Mouse (Mus musculus) ES-Bruce4 (cell line): ENCODE measurements around the gene Ankrd11. TPM values are rescaled to one million over a fixed set of nuclear protein-coding genes. Genes with fewer than 3 reads are reported as not detected.
A peak's percentile ranks its signal among the peaks of the same experiment; 100 is the strongest.

Source experiments
- H3K27ac ChIP-seq: 2 replicates; pipeline ENCODE4 v1.5.1; 2012; ENCODE audit warnings: low read length, inconsistent platforms; ENCODE audit not compliant: insufficient read depth
- H3K27me3 ChIP-seq: 2 replicates; pipeline ENCODE4 v1.6.1; 2012; ENCODE audit warnings: mild to moderate bottlenecking, low read length, inconsistent platforms; ENCODE audit not compliant: control insufficient read depth, poor library complexity, insufficient read depth, severe bottlenecking
- H3K36me3 ChIP-seq: 2 replicates; pipeline ENCODE4 v1.6.1; 2012; ENCODE audit warnings: inconsistent platforms, mild to moderate bottlenecking, low read length, moderate library complexity; ENCODE audit not compliant: control insufficient read depth, poor library complexity, insufficient read depth, severe bottlenecking
- H3K4me1 ChIP-seq: one replicate; pipeline ENCODE4 v1.8.1; 2011; ENCODE audit warnings: low read length; ENCODE audit not compliant: control insufficient read depth, insufficient read depth
- H3K4me3 ChIP-seq: 2 replicates; pipeline ENCODE4 v1.5.1; 2011; ENCODE audit warnings: low read depth, mild to moderate bottlenecking, low read length
- H3K9ac ChIP-seq: 2 replicates; pipeline ENCODE4 v1.6.1; 2012; ENCODE audit warnings: low read depth, mild to moderate bottlenecking, inconsistent platforms; ENCODE audit not compliant: poor library complexity, severe bottlenecking
- H3K9me3 ChIP-seq: replicated peaks from 2 replicates; pipeline ENCODE4 v1.6.1; 2012; ENCODE audit warnings: mild to moderate bottlenecking, low read length, inconsistent platforms; ENCODE audit not compliant: control insufficient read depth, poor library complexity, insufficient read depth, severe bottlenecking
- CTCF ChIP-seq: IDR thresholded peaks from one replicate; pipeline ENCODE4 v1.8.1; 2011; ENCODE audit warnings: low read depth, low read length
- EP300 ChIP-seq: IDR thresholded peaks from 2 replicates; pipeline ENCODE4 v1.6.1; 2011; ENCODE audit warnings: low read depth, low read length; ENCODE audit not compliant: insufficient read depth
- POLR2A ChIP-seq: IDR thresholded peaks from one replicate; pipeline ENCODE4 v1.8.1; 2011; ENCODE audit warnings: low read length; ENCODE audit not compliant: insufficient read depth
- polyA plus RNA-seq: library from polyadenylated mRNA; stranded (reverse); fragments of >200 nt; gene quantifications from 2 replicates; pipeline ENCODE4 v1.2.4, GENCODE M21; 2011; ENCODE audit warnings: low read depth; ENCODE audit not compliant: missing spikeins, insufficient read depth, insufficient read length

The Ankrd11 gene
- polyA plus RNA-seq, 1 experiment: 148 TPM

DNA sequence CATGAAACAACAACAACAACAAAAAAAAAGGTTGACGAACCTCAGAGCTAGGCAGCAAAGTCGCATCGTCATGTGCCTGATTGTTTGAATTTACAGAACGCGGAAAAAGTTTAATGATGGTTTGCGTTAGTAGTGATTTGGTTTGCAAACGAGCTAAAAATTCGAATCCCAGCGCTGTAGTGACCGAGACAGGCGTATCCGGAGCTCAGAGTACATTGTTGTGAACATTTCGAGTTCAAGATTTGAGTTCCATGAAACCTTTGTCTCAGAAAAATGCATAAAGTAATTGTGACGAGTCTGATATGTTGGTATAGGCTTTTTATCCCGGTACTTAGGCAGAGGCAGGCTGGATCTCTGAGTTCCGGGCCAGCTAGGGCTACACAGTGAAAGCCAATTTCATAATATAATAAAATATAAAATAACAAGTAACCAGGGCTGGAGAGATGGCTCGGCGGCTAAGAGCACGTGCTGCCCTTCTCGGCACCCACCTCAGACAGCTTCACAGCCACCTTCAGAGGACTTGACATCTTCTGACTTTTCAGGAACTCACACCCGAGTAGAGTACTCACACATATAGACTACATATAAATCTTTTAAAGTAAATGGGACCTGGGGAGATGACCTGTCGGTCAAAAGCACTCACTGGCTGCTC is 1.0 kb upstream of the Ankrd11 start:
- peak overlapping the region; percentile 79 for H3K9ac ChIP-seq
- H3K4me1 ChIP-seq: no peaks in the 10 kb centered on the region
- TF ChIP-seq POLR2A (no peak), EP300 (no peak), CTCF (no peak)
- H3K36me3 ChIP-seq: peaks cover 7% of the 10 kb centered on the region
- no peaks in the 10 kb centered on the region for H3K9me3 ChIP-seq
- H3K27me3 ChIP-seq: no peaks in the 10 kb centered on the region
- H3K4me3 ChIP-seq: peak overlapping the region; percentile 70
- peak overlapping the region; percentile 74 for H3K27ac ChIP-seq

DNA sequence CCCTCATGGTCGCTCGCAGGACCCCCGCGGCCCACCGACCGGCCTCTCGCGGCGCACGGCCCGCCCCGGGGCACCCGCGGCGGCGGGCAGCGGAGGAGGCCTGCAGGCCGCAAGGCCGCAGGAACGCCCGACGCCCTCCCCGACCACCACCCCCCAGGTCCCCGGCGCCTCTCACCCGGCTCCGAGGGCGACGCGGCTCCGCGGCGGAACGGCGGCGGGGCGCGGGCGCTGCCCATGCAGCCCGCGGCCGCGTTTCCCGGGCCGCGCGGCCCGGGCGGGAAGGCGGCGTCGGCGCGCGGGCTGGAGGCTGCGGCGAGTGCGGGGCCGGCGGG is 337 bp downstream of the Ankrd11 start:
- no peaks in the 10 kb centered on the region for H3K4me1 ChIP-seq
- TF ChIP-seq CTCF (no peak), POLR2A (no peak), EP300 (no peak)
- H3K4me3 ChIP-seq: peak overlapping the region; percentile 79
- H3K9me3 ChIP-seq: no peaks in the 10 kb centered on the region
- peak overlapping the region; percentile 36; the same call in 1 of the 2 replicates for H3K27ac ChIP-seq
- H3K36me3 ChIP-seq: peaks cover 7% of the 10 kb centered on the region
- peak overlapping the region; percentile 100 for H3K9ac ChIP-seq
- no peaks in the 10 kb centered on the region for H3K27me3 ChIP-seq

- TF ChIP-seq EP300 (no peak), CTCF (no peak), POLR2A (no peak)
- H3K4me3 ChIP-seq: peak overlapping the region; percentile 79
- H3K27me3 ChIP-seq: no peaks in the 10 kb centered on the region
- H3K9ac ChIP-seq: peak overlapping the region; percentile 100
- peak overlapping the region; percentile 36 for H3K27ac ChIP-seq
- H3K36me3 ChIP-seq: peaks cover 7% of the 10 kb centered on the region
- no peaks in the 10 kb centered on the region for H3K4me1 ChIP-seq
- no peaks in the 10 kb centered on the region for H3K9me3 ChIP-seq
Observed at GRCm38 (mm10) chr8:123041008-123041773, 886 bp downstream of the Ankrd11 start.

- H3K4me1 ChIP-seq: no peaks in the 10 kb centered on the region
- H3K9ac ChIP-seq: peak overlapping the region; percentile 100
Observed at GRCm38 (mm10) chr8:123040110-123040650, 1.9 kb downstream of the Ankrd11 start.

GRCm38 (mm10) chr8:123039376-123040109 is 2.5 kb downstream of the Ankrd11 start:
- Histone ChIP-seq H3K4me1 (no peaks in the 10 kb centered on the region), H3K9ac (peak overlapping the region; percentile 100; the same call in 1 of the 2 replicates), H3K36me3 (peaks cover 11% of the 10 kb centered on the region), H3K4me3 (no peak overlapping the region), H3K9me3 (no peaks in the 10 kb centered on the region), H3K27me3 (no peaks in the 10 kb centered on the region), H3K27ac (no peak overlapping the region)
- TF ChIP-seq POLR2A: no peak
- no peak for TF ChIP-seq CTCF
- no peak for TF ChIP-seq EP300

More at GRCm38 (mm10) chr8:123040110-123040650, 1.9 kb downstream of the Ankrd11 start:
- Histone ChIP-seq H3K4me3 (0 out of 2 replicates have a peak overlapping the region, but pooled peaks have one; percentile 29), H3K27me3 (no peaks in the 10 kb centered on the region), H3K9me3 (no peaks in the 10 kb centered on the region), H3K27ac (no peak overlapping the region), H3K36me3 (peaks cover 7% of the 10 kb centered on the region)
- TF ChIP-seq CTCF (no peak), EP300 (no peak), POLR2A (no peak)

DNA sequence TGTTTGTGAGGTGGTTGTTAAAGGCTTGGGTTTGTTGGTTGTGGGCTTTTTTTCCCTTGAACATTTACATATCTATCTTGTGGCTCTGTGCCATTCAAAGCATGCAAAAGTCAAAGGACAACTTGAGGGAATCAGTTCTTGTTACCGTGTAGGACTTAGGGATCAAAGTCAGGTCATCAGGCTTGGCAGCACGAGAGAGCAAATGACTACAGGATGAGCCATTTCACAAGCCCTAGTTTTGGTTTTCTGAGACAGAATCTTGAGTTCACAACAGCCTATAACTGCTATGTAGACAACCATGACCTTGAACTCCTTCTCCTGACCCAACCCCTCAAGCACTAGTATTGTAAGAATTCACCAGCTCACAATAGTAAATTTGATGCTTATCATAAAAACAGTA is 3.7 kb downstream of the Ankrd11 start:
- H3K27me3 ChIP-seq: no peaks in the 10 kb centered on the region
- no peak overlapping the region for H3K9ac ChIP-seq
- H3K27ac ChIP-seq: peak overlapping the region; percentile 18; the same call in 1 of the 2 replicates
- H3K36me3 ChIP-seq: 0 out of 2 replicates have a peak, but pooled peaks cover 8% of the 10 kb centered on the region
- H3K4me1 ChIP-seq: no peaks in the 10 kb centered on the region
- H3K9me3 ChIP-seq: no peaks in the 10 kb centered on the region
- H3K4me3 ChIP-seq: no peak overlapping the region
- TF ChIP-seq EP300 (no peak), CTCF (no peak), POLR2A (no peak)
